Mouse (Mus musculus) gastrocnemius, adult 18-20 months (tissue): Measurements from ENCODE around the gene Il11. TPM values are rescaled to one million over a fixed set of nuclear protein-coding genes. Genes with fewer than 3 reads are reported as not detected.

Source experiments
- DNase-seq: peaks from one replicate; pipeline ENCODE4 v3.0.0; 2021; ENCODE audit warnings: low spot score
- total RNA-seq, 2 experiments: library from RNA; stranded (reverse); gene quantifications; 2 replicates each; pipeline ENCODE4 v1.2.3; 2021

Gene Il11
- total RNA-seq, 2 experiments from 2014 or later: 0.14 TPM; not detected in 1

- no peak for DNase-seq
These were observed 39.3 kb downstream of the Il11 start for GRCm38 (mm10) chr7:4743354-4743753.

- DNase-seq: no peak
These were observed 40.2 kb downstream of the Il11 start for GRCm38 (mm10) chr7:4742482-4742819.

- DNase-seq: no peak
These were observed 40.8 kb downstream of the Il11 start for GRCm38 (mm10) chr7:4741672-4742481.

- peak; percentile 66 for DNase-seq
These were observed 41.5 kb downstream of the Il11 start for GRCm38 (mm10) chr7:4741151-4741550.

GRCm38 (mm10) chr7:4740309-4740727 lies 42.3 kb downstream of the Il11 start:
- no peak for DNase-seq

GRCm38 (mm10) chr7:4739544-4740275 lies 42.9 kb downstream of the Il11 start, which contains the start of gene Kmt5c:
Gene Kmt5c, plus strand, starts transcription at chr7:4740115.
- DNase-seq: peak; percentile 100

GRCm38 (mm10) chr7:4739041-4739543 lies 43.6 kb downstream of the Il11 start:
- DNase-seq: no peak

GRCm38 (mm10) chr7:4732968-4733392 lies 49.7 kb downstream of the Il11 start:
- DNase-seq: no peak

GRCm38 (mm10) chr7:4731090-4731489 lies 51.6 kb downstream of the Il11 start:
- no peak for DNase-seq

GRCm38 (mm10) chr7:4725169-4725568 lies 57.5 kb downstream of the Il11 start, which contains the start of gene Tmem150b:
Gene Tmem150b, minus strand, starts transcription at chr7:4725249.
- no peak for DNase-seq

- no peak for DNase-seq
These were observed 58.3 kb downstream of the Il11 start for GRCm38 (mm10) chr7:4724359-4724758.

GRCm38 (mm10) chr7:4723508-4723907 lies 59.2 kb downstream of the Il11 start:
- DNase-seq: no peak

Other genes with a start within 250 kb of the Il11 start
- gene Syt5, start 235.3 kb downstream of the Il11 start, total RNA-seq: not detected
- gene Ptprh, start 178.8 kb downstream of the Il11 start, total RNA-seq: not detected
- 1 to 10 TPM; 2.3 to 2.6 TPM for gene Tmem86b, start 151.4 kb downstream of the Il11 start, total RNA-seq
- 10 to 100 TPM; 45.8 to 46.6 TPM for gene Ppp6r1, start 123.8 kb downstream of the Il11 start, total RNA-seq
- 10 to 100 TPM; 22.1 to 23.9 TPM for gene Hspbp1, start 97.8 kb downstream of the Il11 start, total RNA-seq
- gene Brsk1, start 92.3 kb downstream of the Il11 start, total RNA-seq: under 1 TPM; 0.50 to 0.64 TPM
- gene Tmem150b, start 57.6 kb downstream of the Il11 start, total RNA-seq: not detected
- 1 to 10 TPM; 5.5 to 5.6 TPM for gene Kmt5c, start 42.7 kb downstream of the Il11 start, total RNA-seq
- gene Cox6b2, start 29.8 kb downstream of the Il11 start, total RNA-seq: 1 to 10 TPM in 1 of 2 experiments, under 1 TPM in 1; 0.87 to 1.3 TPM
- not detected for gene Fam71e2, start 11.6 kb downstream of the Il11 start, total RNA-seq
- not detected for gene Tmem190, start 78 bp upstream of the Il11 start, total RNA-seq
- gene Tmem238, start 6.8 kb upstream of the Il11 start, total RNA-seq: 10 to 100 TPM in 1 of 2 experiments, 1 to 10 TPM in 1; 7.1 to 10.0 TPM
- gene Rpl28, start 10.0 kb upstream of the Il11 start, total RNA-seq: 100 to 1,000 TPM; 582 to 601 TPM
- gene Ube2s, start 29.7 kb upstream of the Il11 start, total RNA-seq: 10 to 100 TPM; 84.1 to 86.9 TPM
- not detected for gene Shisa7, start 61.8 kb upstream of the Il11 start, total RNA-seq
- 1 to 10 TPM; 6.0 to 8.2 TPM for gene Isoc2b, start 87.4 kb upstream of the Il11 start, total RNA-seq
- 10 to 100 TPM; 26.9 to 32.6 TPM for gene Isoc2a, start 94.3 kb upstream of the Il11 start, total RNA-seq
- gene Gm36210, start 123.7 kb upstream of the Il11 start, total RNA-seq: under 1 TPM; 0.18 to 0.64 TPM
- gene Zfp628, start 132.4 kb upstream of the Il11 start, total RNA-seq: 1 to 10 TPM; 8.7 to 8.9 TPM
- gene Nat14, start 139.2 kb upstream of the Il11 start, total RNA-seq: 1 to 10 TPM; 3.2 to 4.6 TPM
- 1 to 10 TPM; 3.9 to 4.7 TPM for gene Ssc5d, start 142.9 kb upstream of the Il11 start, total RNA-seq
- gene Sbk2, start 181.5 kb upstream of the Il11 start, total RNA-seq: 100 to 1,000 TPM in 1 of 2 experiments, 10 to 100 TPM in 1; 37.4 to 119 TPM
- 10 to 100 TPM in 1 of 2 experiments, 1 to 10 TPM in 1; 1.8 to 15.5 TPM for gene Sbk3, start 188.3 kb upstream of the Il11 start, total RNA-seq
- gene Zfp579, start 213.3 kb upstream of the Il11 start, total RNA-seq: 10 to 100 TPM in 1 of 2 experiments, 1 to 10 TPM in 1; 8.7 to 13.9 TPM
- gene Zfp524, start 231.6 kb upstream of the Il11 start, total RNA-seq: 1 to 10 TPM; 8.0 to 8.5 TPM
- gene Fiz1, start 231.8 kb upstream of the Il11 start, total RNA-seq: 10 to 100 TPM; 19.0 to 24.4 TPM
- not detected for gene Gm44973, start 232.6 kb upstream of the Il11 start, total RNA-seq
- gene Zfp865, start 237.5 kb upstream of the Il11 start, total RNA-seq: 10 to 100 TPM; 12.4 to 13.2 TPM
- not detected for gene Ccdc106, start 237.7 kb upstream of the Il11 start, total RNA-seq